Mouse (Mus musculus): ENCODE data around the gene Slc4a5.
"Not testable (repeated sequence)": the region's sequence is repeated elsewhere in the genome, so short reads cannot be mapped to it uniquely, and the experiment has no call there.

Slc4a5 gene

DNA sequence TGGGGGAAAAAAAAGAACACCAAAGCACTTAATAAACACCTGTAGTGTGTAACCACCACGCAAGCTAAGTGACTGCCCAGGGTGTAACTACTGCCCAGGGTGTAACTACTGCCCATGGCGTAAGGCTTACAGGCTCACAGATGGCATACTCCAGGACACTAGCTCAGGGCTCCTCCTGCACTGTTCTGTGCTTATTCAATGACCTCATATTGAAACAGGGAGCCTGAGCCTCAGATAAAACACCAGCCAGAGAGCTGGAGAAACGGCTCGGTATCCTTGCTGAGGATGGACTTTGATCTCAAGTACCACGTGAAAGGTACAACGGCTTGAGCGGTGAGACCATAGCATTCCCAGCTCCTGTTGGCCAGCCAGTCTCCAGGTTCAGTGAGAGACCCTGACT is 92.4 kb downstream of the Slc4a5 start:
- no peak for DNase-seq

DNA sequence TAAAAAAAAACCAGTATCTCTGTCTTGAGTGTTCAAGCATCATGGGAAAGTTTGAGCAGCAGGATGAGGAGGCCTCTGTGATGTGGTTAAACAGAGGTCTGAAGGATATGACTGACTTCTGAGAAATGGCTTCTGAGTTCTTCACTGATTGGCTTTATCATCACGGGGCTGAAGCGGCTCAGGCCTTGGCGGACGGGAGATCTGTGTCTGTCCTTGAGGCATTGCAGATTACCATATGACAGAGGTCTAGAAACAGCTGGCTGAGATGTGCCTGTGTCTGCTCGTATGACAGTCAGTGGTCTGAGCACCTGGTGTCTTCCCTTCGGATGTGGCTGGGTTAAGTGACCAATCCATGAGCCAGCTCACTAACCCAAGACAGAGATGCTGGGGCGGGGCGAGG is 92.9 kb downstream of the Slc4a5 start:
- no peak for DNase-seq

DNA sequence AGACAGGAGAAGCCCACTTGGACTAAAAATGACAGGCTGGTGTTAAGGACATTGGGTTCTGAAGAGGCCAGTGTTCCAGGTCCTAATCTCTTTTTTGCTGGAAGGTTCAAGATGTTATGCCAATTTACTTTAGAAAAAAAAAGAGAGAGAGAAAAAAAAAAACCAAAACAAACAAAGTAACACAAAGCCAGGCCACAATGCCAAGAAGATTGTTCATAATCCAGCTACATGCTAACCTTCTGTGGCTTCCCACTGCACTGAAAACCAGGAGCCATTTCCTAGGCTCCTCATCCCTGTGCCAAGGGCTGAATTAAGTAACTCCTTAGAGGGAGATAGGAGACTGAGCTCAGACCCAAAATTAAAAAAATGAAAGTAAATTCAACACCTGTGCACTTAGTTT is 95.7 kb downstream of the Slc4a5 start:
- no peak for DNase-seq

DNA sequence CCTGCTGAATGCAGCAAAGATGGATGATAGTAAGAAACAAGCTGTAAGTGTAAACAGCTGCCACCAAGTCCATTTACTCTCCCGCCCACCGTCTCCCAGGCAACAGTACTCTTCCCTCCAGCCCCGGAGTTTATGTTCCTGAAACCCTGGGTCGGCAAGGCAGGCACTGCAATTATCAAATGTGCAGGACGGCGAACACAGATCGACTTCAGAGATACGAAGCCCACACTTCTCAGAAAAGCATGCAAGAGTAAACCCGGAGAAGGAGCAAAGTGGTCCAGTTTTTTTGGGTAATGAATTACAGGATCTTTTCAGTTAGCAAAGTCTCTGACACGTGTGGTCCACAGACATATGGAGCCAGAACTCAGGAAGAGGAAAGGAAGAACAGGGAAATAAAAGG is 96.4 kb downstream of the Slc4a5 start:
- DNase-seq = no peak

DNA sequence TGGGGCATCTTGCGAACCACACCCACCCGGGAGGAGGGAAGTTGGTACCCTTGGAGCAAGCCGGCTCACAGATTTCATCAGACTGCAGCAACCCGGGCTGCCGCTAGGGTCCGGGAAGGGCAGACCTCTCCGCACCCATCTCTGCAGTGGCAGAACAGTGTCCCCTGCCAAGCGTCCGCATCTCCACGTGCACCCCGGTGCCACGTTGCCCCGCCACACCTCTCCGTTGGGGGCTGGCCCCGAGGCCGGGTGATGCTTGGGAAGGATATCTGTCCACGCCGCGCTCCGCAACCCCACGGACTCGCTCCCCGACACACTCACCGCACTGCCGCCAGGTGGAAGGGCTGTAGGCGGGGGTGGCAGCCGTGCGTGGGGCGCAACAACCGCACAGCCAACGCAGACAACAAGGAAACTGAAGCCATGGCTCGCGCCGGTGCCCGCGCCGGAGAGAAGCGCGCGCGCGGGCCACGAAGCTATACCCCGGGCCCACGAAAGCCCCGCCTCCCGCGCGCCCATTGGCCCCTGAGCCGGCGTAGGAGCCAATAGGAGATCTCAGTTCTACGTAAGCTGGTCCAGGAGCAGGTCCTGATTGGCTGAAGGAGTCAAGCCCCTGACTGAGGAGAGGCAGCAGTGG is 97.6 kb downstream of the Slc4a5 start:
- DNase-seq = peak; percentile 93

DNA sequence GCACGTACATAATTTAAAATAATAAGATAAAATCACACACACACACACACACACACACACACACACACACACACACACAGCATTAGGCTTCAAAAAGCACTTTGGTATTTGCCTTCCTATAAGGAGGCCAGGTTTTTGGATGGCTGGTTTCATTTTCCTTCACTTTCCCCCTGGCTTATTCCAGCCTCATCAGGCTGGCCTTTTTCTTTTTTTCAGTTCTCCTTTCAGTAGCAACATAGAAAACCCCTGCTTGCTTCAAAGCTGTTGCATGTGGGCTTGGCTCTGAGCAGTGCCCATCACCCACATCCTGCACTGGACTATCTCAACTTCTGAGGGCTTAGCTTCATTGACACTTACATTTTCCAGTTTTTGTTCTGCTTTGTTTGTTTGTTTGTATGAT is 102.3 kb downstream of the Slc4a5 start:
- DNase-seq = no peak

DNA sequence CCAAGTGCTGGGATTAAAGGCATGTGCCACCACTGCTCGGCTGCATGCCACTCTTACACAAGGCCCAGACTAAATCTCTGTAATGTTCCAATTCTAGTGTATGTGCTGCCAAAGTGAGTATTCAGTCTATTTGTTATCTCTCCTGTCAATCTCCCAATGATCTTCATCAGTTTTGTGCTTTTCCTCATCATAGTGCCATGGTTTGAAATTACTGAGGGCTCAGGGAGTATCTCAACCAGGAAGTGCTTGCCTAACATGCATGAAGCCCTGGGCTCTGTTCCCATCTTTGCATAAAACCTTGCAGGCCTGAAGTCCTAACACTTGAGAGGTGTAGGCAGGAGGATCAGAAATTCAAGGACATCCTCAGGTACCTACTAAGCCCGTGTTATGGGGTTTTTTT is 103.2 kb downstream of the Slc4a5 start:
- no peak for DNase-seq

DNA sequence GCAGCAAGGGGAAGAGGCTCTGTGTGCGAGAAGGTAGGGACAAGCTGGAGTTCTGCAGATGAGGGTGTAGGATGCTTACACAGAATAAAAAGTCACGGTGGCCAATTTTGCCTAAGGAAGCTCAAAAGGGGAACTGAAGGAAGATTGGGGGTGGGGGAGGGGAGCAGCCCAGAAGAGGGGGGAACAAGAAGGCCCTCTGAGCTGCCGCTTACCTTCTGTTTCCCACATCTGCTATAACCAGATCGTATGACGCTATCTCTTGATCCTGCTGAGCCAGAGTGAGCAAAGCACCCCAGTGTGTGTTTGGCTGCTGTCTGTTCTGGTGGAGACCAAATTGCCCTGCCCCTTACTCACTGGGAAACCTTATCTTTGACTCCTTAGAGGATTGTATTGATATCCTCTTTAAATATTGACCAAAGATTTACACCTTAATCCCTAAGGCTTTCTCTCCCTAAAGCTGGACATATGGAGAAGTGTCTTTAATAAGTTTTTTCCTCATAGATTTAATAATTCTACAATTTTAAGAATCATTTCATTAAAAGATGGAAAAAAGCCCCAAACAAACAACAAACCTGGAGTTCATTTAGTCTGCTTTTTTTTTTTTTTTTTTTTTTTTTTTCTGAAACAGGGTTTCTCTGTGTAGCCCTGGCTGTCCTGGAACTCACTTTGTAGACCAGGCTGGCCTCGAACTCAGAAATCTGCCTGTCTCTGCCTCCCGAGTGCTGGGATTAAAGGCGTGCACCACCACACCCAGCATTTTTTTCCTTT is 104.2 kb downstream of the Slc4a5 start:
- DNase-seq = no peak

DNA sequence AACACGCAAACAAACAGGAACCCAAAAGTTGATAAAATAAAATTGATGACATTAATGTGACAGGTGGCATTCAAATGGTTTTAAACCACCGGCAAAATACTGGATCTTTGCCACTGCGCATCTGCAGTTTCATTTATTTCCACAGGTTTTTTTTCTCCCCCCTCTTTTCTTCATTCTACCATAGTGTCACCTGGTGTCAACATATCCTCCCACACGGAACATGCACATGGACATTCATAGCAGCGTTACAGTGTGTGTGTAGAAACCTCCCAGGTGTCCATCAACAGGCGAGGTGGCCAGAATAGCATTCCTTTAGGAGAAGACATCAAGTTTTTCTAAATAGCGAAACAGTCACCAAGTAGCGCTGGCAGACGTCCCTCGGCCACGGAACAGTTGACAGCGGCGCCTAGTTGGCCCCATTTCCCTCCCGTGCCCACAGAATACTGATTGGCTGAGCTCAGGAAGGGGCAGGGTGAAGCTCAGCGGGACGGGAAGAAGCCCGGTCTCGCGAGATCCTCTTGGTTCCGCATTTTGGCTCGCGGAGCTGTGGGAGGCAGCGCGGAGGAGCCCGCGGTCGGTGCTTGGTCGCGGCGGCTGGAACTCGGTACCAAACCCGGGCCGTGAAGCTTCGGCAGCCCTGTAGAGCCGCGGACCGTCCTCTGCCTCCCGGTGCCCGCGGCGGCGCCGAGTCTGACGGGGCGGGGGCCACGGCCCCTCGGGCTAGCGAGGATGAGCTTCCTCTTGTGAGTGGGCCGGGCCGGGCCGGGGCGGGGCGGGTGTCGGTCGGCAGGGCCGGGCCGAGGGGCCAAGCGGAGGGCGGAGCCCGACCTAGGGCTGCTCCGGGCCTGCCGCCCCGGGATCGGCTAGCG is 106.1 kb downstream of the Slc4a5 start, which contains the start of the genes Mthfd2 and Mob1a:
Gene Mthfd2, minus strand, starts transcription at position 384 of the 869 bp plus-strand sequence.
Gene Mob1a, plus strand, starts transcription at position 492 of the 869 bp plus-strand sequence.
- peak; percentile 94 for DNase-seq

DNA sequence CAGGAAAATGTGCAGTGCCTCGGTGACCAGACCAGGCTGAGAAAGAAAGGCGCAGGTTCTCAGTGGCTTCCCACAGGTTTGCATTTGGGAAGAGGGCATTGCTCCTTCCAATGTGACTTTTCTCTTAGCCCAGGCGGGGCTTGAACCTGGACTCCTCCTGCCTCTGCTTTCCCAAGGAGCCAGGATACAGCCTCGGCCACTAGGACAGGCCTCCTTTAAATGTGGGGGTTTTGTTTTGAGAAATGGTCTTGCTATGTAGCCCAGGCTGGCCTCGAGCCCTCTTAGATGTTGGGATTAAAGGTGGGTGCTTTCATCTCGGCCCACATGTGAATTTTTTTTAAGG is 106.7 kb downstream of the Slc4a5 start:
- DNase-seq = no peak

DNA sequence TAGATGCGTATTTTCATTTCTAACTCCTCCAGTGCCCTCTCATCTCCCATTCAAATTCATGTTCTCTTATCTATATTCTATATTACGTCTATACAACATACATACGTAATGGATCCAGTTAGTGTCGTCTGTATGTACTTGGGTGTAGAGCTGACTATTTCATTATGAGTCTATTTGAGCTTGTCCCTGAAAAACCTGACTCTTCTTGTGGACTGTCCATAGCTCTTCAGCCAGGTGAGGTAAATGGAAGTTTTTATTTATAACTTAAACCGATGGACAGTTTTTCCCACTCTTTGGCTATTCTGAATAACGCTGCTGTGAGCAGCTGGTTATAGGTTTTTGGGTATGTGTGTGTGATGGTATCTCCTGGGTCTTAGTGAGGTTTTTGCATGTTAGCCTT is 107.1 kb downstream of the Slc4a5 start:
- DNase-seq = no peak

DNA sequence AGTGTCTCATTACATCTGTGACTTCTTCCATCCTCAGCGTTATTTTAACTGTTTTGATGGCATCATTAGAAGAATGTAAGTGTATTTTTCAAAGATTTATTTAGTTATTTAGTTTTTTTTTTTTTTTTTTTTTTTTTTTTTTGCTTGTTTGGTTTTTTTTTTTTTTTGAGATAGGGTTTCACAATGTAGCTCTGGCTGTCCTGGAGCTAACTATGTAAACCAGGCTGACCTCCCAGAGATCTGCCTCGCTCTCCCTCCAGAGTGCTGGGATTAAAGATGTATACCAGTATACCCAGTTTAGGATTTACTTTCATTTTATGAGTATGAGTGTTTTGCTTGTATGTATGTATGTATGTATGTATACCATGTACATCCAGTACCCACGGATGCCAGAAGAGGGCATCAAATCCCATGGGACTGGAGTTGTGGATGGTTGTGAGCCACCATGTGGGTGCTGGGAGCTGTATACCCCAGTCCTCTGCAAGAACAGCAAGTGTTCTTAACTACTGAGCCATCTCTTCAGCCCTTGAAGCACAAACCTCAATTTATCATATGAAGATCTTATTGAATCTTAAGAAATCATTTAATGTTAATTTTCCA is 108.1 kb downstream of the Slc4a5 start:
- no peak for DNase-seq

DNA sequence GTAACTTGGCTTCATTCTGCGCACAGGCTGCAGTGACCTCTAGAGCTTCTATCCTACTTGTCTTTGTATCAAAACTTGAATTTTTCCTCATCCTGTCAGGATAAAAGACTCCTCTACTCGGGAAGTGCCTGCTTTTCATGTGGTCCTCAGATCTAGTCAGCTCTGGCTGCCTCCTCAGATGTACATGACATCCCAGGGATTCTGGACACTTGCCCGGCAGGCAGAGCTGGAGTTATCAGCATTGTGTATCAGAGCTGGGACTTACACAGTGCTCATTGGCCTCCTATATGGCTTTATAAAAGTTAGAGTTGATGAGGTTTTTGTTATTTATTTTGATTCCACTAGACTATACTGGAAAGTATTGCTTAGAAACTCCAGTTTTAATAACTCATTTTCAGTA is 121.8 kb downstream of the Slc4a5 start:
- no peak for DNase-seq

DNA sequence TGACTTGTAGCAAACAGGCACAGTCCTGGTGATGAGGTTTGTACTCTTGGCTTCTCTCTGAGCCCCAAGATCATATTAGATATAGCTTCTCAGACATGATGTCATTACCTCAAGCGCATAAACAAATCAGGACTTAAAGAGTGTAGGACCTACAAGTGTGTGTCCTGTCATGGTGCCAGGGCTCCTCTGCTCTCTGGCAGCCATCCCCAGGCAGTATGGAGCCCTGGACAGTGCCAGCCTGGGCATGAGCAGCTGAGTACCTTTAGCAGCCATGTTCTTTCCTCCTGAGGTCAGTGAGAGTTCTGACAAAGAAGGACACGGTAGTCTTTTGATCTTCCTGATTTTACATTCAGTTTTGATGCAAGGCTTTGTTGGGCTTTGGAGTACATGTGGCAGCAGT is 123.3 kb downstream of the Slc4a5 start:
- DNase-seq = no peak

DNA sequence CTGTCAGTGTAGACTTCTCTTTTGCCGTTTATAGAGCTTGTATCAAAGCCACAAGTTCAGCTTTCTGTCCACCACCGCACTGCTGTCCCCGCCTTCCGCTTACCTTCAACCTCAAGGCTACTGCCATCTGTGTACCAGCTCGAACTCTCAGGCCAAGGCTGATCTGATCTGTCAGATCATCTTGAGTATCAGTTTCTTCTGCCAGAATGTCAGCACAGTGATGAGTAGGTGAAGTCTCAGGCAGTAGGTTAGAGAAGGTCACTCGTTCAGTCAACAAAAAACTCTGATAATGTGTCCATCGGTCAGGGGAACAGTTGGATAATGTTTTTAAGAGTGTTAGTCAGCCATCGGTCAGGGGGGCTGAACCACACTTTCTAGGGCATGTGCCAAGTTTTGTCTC is 125.7 kb downstream of the Slc4a5 start:
- DNase-seq = not testable (repeated sequence)

DNA sequence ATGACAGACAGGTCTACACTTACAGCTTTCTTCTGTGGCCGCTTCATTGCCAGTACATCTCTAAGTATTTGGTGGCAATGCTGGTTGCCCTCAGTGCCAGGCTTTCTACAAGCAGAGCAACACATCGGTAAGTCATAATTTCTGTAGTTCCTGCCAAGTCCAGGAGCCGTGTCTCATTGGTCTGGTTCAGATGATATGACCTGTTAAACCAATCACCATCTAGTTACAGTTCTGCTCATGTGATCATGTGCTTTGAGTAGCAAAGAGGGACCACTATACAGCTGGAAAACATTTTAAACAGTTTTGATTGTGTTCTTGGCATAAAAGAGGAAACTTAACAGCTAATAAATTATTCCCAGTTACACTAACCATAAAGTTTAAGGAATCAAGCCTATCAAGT is 128.3 kb downstream of the Slc4a5 start:
- peak; percentile 20 for DNase-seq

DNA sequence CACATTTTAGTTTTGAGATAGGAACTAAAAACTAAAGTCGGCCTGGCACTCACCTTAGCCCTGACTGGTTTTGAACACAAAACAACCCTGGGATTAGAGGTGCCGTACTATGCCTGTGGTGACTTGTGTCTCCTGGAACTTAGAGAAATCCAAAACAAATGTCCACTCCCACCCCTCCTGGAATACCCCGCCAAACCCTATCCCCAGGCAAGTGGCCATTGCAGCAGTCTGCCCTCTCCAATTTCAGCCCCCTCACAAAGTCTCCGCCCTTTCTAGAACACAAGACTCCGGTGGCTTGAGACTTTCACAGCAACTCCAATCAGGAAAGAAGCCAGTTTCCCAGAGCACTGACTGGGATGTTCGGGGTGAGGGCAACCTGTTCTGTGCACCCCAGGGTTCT is 129.2 kb downstream of the Slc4a5 start, which contains the start of gene Bola3:
Gene Bola3, plus strand, starts transcription at position 275 of the 400 bp plus-strand sequence.
- DNase-seq = no peak

DNA sequence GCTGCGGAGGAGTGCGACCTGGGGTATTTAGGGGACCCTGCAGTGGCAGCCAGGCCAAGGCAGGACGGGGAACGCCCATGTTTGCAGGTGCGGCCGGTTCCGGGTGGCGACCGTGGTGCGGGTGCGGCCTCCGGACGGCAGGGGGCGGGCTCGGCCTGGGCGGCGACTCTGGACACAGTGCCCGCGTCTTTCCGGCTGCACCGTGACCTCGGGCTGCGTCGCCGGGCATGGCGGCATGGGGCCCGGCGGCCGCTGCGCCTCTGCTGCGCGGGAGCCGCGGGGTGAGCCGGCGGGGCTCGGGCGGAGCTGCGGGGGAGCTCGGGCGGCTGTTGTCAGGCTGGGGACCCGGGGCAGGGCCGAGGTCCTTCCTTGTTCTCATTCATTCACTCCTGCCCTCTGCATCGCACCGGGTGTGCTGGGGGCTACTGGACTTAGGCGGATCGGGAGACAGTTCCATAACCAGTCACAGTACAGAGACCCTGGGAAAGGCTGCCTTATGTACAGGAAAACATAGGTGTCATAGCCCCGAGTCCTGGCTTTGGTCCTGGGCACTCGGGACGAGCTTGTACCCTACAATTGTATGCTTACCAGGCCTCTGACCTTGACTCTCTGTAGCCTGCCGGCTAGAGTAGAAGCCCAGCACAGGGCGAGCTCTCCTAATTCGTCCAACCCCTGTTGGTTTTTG is 129.8 kb downstream of the Slc4a5 start:
- peak; percentile 91 for DNase-seq

DNA sequence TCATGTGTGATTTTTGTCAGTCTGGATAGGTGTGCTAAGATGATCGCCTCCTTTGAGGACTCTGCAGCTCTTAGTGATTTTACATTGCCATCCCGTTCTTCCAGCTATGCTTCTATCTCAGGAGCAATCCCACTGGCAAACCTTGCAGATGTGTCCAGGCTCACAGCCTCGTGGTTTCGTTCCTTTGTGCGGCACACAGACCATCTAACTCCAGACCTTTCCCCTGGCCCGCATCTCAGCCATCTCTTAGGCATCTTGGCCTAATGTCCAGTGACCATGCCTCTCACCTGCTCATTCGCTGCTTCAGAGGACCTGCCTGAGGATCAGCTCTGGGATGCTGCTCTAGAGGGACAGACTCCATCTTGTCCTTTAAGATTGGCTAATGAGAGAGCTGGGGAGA is 130.5 kb downstream of the Slc4a5 start:
- DNase-seq = peak; percentile 31

DNA sequence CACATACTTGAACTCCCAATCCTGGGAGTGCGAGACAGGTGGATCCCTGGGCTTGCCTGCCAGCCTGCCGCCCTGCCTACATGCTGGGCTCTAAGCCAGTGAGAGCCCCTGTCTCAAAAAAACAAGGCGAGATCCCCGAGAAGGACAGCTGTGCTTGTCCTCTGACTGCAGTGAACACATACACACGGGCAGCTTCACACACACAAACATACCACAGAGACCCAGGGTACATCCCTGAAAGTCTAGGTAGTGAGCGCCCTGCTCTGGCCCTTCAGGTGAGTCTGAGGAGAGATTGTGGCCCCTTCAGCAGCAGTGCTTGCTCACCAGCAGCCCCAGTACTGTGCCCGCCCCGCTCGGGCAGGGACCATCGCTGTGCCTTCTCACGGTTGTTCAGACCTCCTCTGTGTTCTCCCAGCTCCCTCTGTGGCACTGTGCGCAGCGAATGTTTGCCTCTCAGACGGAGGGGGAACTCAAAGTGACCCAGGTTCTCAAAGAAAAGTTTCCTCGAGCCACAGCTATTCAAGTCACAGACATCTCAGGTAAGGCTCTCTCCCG is 131.3 kb downstream of the Slc4a5 start:
- DNase-seq = no peak

DNA sequence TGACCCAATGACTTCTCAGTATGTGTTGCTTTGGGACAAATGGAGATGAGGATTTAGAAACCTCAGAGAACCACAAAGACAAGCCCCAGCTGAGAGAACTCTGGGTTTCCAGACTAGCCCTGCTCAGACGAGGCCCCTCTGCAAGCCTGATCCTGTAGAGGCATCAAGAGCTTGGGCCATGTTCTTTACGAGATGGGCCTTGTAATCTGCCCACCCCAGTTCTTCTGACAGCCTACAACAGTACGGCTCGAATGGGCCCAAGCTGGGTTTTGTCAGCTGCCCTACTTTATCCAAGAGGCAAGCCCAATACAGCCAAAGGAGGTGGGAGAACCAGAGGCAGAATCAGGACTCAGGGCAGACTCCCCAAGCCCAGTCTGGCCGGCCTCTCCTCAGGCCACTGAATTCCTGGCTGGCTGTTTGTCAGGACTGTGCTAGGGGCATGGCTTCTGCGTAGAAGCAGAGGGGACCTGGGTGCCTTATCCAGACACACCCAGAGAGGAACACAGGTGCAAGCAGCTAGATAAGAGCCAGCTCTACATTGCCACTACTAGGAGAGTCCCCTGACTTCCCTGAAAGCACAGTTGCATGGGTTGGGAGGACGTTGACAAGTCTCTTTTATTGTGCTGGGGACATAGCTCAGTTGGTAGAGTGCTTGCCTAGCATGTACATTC is 132.0 kb downstream of the Slc4a5 start:
- no peak for DNase-seq

Measured in cerebellum, adult 9-10 months (tissue).